Mouse (Mus musculus) lung, adult 2 months (tissue): ENCODE measurements at regions not wholly inside any gene's neighbourhood (a gene's known extent, or its start where the extent isn't known, plus 50 kb on each side); places are given as distances from the start of the nearest gene placed in this dataset.

Source experiments
- CTCF ChIP-seq: fragments of 200-500 bp; IDR thresholded peaks from 2 replicates; pipeline ENCODE4 v1.5.1; 2011; ENCODE audit warnings: mild to moderate bottlenecking, low read length, control low read depth; ENCODE audit not compliant: insufficient read depth
- POLR2A ChIP-seq: fragments of 200-500 bp; IDR thresholded peaks from 2 replicates; pipeline ENCODE4 v1.6.1; 2011; ENCODE audit warnings: low read depth, mild to moderate bottlenecking, control low read depth, low read length, borderline replicate concordance; ENCODE audit errors: extremely low read depth

DNA sequence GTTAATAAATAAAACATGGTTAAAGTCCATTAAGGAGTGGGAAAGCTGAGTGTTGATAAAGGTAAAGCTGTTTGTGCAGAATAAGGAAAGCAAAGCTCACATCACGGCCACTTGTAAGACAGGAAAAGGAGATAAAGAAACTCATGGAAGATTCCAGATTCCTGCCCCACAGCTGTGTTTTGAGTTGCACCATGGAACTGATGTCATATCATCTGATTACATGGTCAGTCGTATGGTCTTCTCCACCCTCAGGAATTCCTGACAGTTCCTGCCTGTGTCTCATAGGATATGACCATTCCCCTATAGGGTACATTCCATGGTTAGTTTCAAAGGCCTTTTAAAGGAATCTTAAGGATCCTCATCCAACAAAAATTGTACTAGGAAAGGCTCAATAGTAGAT is 120.6 kb upstream of the Cited2 start:
- TF ChIP-seq CTCF (no peak), POLR2A (no peak)
